Mouse (Mus musculus) macrophage (primary cell): Measurements from ENCODE around the gene Gabarapl2. TPM values are rescaled to one million over a fixed set of nuclear protein-coding genes. Genes with fewer than 3 reads are reported as not detected.
A peak's percentile ranks its signal among the peaks of the same experiment; 100 is the strongest.
"Not testable (repeated sequence)": the region's sequence is repeated elsewhere in the genome, so short reads cannot be mapped to it uniquely, and the experiment has no call there.

Experiments used
- H3K27ac ChIP-seq: fragments of 350-480 bp; formaldehyde crosslinking; 2 replicates; pipeline ENCODE4 v1.9.0; 2021
- H3K36me3 ChIP-seq: fragments of 350-480 bp; formaldehyde crosslinking; 2 replicates; pipeline ENCODE4 v1.9.0; 2021; ENCODE audit errors: inconsistent target
- H3K4me3 ChIP-seq: fragments of 350-480 bp; formaldehyde crosslinking; 2 replicates; pipeline ENCODE4 v1.9.0; 2021; ENCODE audit errors: inconsistent target
- H3K79me2 ChIP-seq: fragments of 350-480 bp; formaldehyde crosslinking; 2 replicates; pipeline ENCODE4 v1.9.0; 2021; ENCODE audit errors: inconsistent target
- WGBS: methylation state at CpG from one replicate; pipeline ENCODE4 v1.1.7; 2026; ENCODE audit warnings: inconsistent platforms; ENCODE audit not compliant: missing documents; 5-methylcytosine and 5-hydroxymethylcytosine counted together
- polyA plus RNA-seq: library from polyadenylated mRNA; stranded (reverse); fragments of 250-400 nt; gene quantifications from 3 replicates; pipeline ENCODE4 v1.2.4, GENCODE M21; 2018; ENCODE audit warnings: inconsistent platforms

The Gabarapl2 gene
- polyA plus RNA-seq, 1 experiment from 2014 or later, result 61.3 TPM

- no peaks in the 10 kb centered on the region for H3K36me3 ChIP-seq
- H3K27ac ChIP-seq, result no peak overlapping the region
- H3K79me2 ChIP-seq, result no peaks in the 10 kb centered on the region
- H3K4me3 ChIP-seq, result no peak overlapping the region
- 92% methylated on average over 7 of the region's 7 CpGs for WGBS
These were observed 15.5 kb upstream of the Gabarapl2 start for GRCm38 (mm10) chr8:111924976-111925375.

- Histone ChIP-seq H3K4me3 (no peak overlapping the region), H3K79me2 (no peaks in the 10 kb centered on the region), H3K27ac (no peak overlapping the region), H3K36me3 (no peaks in the 10 kb centered on the region)
- 66% methylated on average over 7 of the region's 8 CpGs for WGBS
These were observed 10.7 kb upstream of the Gabarapl2 start for GRCm38 (mm10) chr8:111929648-111930344.

- Histone ChIP-seq H3K27ac (no peak overlapping the region), H3K36me3 (no peaks in the 10 kb centered on the region), H3K79me2 (no peaks in the 10 kb centered on the region), H3K4me3 (no peak overlapping the region)
- 91% methylated on average over 16 of the region's 16 CpGs for WGBS
These were observed 8.8 kb upstream of the Gabarapl2 start for GRCm38 (mm10) chr8:111931721-111932120.

GRCm38 (mm10) chr8:111932580-111933336 lies 7.7 kb upstream of the Gabarapl2 start:
- no peak overlapping the region for H3K4me3 ChIP-seq
- no peak overlapping the region for H3K27ac ChIP-seq
- H3K79me2 ChIP-seq, result no peaks in the 10 kb centered on the region
- WGBS, result 65% methylated on average over 19 of the region's 19 CpGs
- H3K36me3 ChIP-seq, result no peaks in the 10 kb centered on the region

- no peak within 1 kb of the TSS for H3K4me3 ChIP-seq
- 7% methylated on average over 44 of the region's 53 CpGs for WGBS
- H3K36me3 ChIP-seq, result no peaks in the 10 kb centered on the region
These were observed 7.0 kb upstream of the Gabarapl2 start, which contains the start of gene Tmem231 for GRCm38 (mm10) chr8:111933348-111934076. Tmem231 (minus strand) TSS chr8:111933881.

GRCm38 (mm10) chr8:111934201-111934600 lies 6.3 kb upstream of the Gabarapl2 start:
- Histone ChIP-seq H3K79me2 (no peaks in the 10 kb centered on the region), H3K4me3 (no peak overlapping the region), H3K36me3 (no peaks in the 10 kb centered on the region), H3K27ac (no peak overlapping the region)
- WGBS, result 91% methylated on average over 2 of the region's 2 CpGs

More at GRCm38 (mm10) chr8:111933348-111934076, 7.0 kb upstream of the Gabarapl2 start, which contains the start of gene Tmem231:
- Histone ChIP-seq H3K27ac (no peak within 1 kb of the TSS), H3K79me2 (no peaks in the 10 kb centered on the region)

GRCm38 (mm10) chr8:111937184-111937583 lies 3.3 kb upstream of the Gabarapl2 start:
- H3K79me2 ChIP-seq, result peaks cover 14% of the 10 kb centered on the region; the same call in 1 of the 2 replicates
- 63% methylated on average over 3 of the region's 3 CpGs for WGBS

GRCm38 (mm10) chr8:111938076-111938985 lies 2.2 kb upstream of the Gabarapl2 start:
- H3K36me3 ChIP-seq, H3K4me3 ChIP-seq: not testable (repeated sequence)

More at GRCm38 (mm10) chr8:111937184-111937583, 3.3 kb upstream of the Gabarapl2 start:
- Histone ChIP-seq H3K36me3 (no peaks in the 10 kb centered on the region), H3K4me3 (no peak overlapping the region), H3K27ac (no peak overlapping the region)

GRCm38 (mm10) chr8:111939516-111940142 lies 874 bp upstream of the Gabarapl2 start:
- H3K27ac ChIP-seq, result peak overlapping the region; percentile 54
- peaks cover 14% of the 10 kb centered on the region; the same call in 1 of the 2 replicates for H3K79me2 ChIP-seq
- WGBS, result 16% methylated on average over 10 of the region's 10 CpGs
- peaks cover 6% of the 10 kb centered on the region; the same call in 1 of the 2 replicates for H3K36me3 ChIP-seq
- H3K4me3 ChIP-seq, result peak overlapping the region; percentile 68

More at GRCm38 (mm10) chr8:111938076-111938985, 2.2 kb upstream of the Gabarapl2 start:
- not testable (repeated sequence) for H3K27ac ChIP-seq
- 97% methylated on average over 7 of the region's 9 CpGs for WGBS
- peaks cover 14% of the 10 kb centered on the region; the same call in 1 of the 2 replicates for H3K79me2 ChIP-seq

GRCm38 (mm10) chr8:111941101-111941454 lies 575 bp downstream of the Gabarapl2 start:
- WGBS, result 2% methylated on average over 23 of the region's 23 CpGs
- Histone ChIP-seq H3K36me3 (peaks cover 9% of the 10 kb centered on the region; the same call in 1 of the 2 replicates), H3K4me3 (peak overlapping the region; percentile 68), H3K27ac (no peak overlapping the region), H3K79me2 (peaks cover 14% of the 10 kb centered on the region; the same call in 1 of the 2 replicates)

GRCm38 (mm10) chr8:111943544-111943943 lies 3.0 kb downstream of the Gabarapl2 start:
- 90% methylated on average over 2 of the region's 2 CpGs for WGBS
- Histone ChIP-seq H3K27ac (no peak overlapping the region), H3K4me3 (no peak overlapping the region), H3K36me3 (peaks cover 19% of the 10 kb centered on the region; the same call in 1 of the 2 replicates), H3K79me2 (peaks cover 14% of the 10 kb centered on the region; the same call in 1 of the 2 replicates)

- Histone ChIP-seq H3K27ac (no peak overlapping the region), H3K79me2 (peaks cover 17% of the 10 kb centered on the region; the same call in 1 of the 2 replicates), H3K36me3 (peaks cover 19% of the 10 kb centered on the region; the same call in 1 of the 2 replicates), H3K4me3 (no peak overlapping the region)
- WGBS, result 54% methylated on average over 2 of the region's 2 CpGs
These were observed 6.6 kb downstream of the Gabarapl2 start for GRCm38 (mm10) chr8:111947144-111947543.

- Histone ChIP-seq H3K27ac (no peak overlapping the region), H3K79me2 (peaks cover 16% of the 10 kb centered on the region; the same call in 1 of the 2 replicates), H3K4me3 (no peak overlapping the region), H3K36me3 (peaks cover 23% of the 10 kb centered on the region; the same call in 1 of the 2 replicates)
- WGBS, result 95% methylated on average over 8 of the region's 8 CpGs
These were observed 7.5 kb downstream of the Gabarapl2 start for GRCm38 (mm10) chr8:111947954-111948353.
